Mouse (Mus musculus) ES-Bruce4 (cell line): Measurements from ENCODE around the gene Bsdc1. TPM values are rescaled to one million over a fixed set of nuclear protein-coding genes. Genes with fewer than 3 reads are reported as not detected.
"Not testable (repeated sequence)": the region's sequence is repeated elsewhere in the genome, so short reads cannot be mapped to it uniquely, and the experiment has no call there.

Experiments
- H3K27ac ChIP-seq: 2 replicates; pipeline ENCODE4 v1.5.1; 2012; ENCODE audit warnings: low read length, inconsistent platforms; ENCODE audit not compliant: insufficient read depth
- H3K27me3 ChIP-seq: 2 replicates; pipeline ENCODE4 v1.6.1; 2012; ENCODE audit warnings: mild to moderate bottlenecking, low read length, inconsistent platforms; ENCODE audit not compliant: control insufficient read depth, poor library complexity, insufficient read depth, severe bottlenecking
- H3K36me3 ChIP-seq: 2 replicates; pipeline ENCODE4 v1.6.1; 2012; ENCODE audit warnings: inconsistent platforms, mild to moderate bottlenecking, low read length, moderate library complexity; ENCODE audit not compliant: control insufficient read depth, poor library complexity, insufficient read depth, severe bottlenecking
- H3K4me1 ChIP-seq: one replicate; pipeline ENCODE4 v1.8.1; 2011; ENCODE audit warnings: low read length; ENCODE audit not compliant: control insufficient read depth, insufficient read depth
- H3K4me3 ChIP-seq: 2 replicates; pipeline ENCODE4 v1.5.1; 2011; ENCODE audit warnings: low read depth, mild to moderate bottlenecking, low read length
- H3K9ac ChIP-seq: 2 replicates; pipeline ENCODE4 v1.6.1; 2012; ENCODE audit warnings: low read depth, mild to moderate bottlenecking, inconsistent platforms; ENCODE audit not compliant: poor library complexity, severe bottlenecking
- H3K9me3 ChIP-seq: replicated peaks from 2 replicates; pipeline ENCODE4 v1.6.1; 2012; ENCODE audit warnings: mild to moderate bottlenecking, low read length, inconsistent platforms; ENCODE audit not compliant: control insufficient read depth, poor library complexity, insufficient read depth, severe bottlenecking
- CTCF ChIP-seq: IDR thresholded peaks from one replicate; pipeline ENCODE4 v1.8.1; 2011; ENCODE audit warnings: low read depth, low read length
- EP300 ChIP-seq: IDR thresholded peaks from 2 replicates; pipeline ENCODE4 v1.6.1; 2011; ENCODE audit warnings: low read depth, low read length; ENCODE audit not compliant: insufficient read depth
- POLR2A ChIP-seq: IDR thresholded peaks from one replicate; pipeline ENCODE4 v1.8.1; 2011; ENCODE audit warnings: low read length; ENCODE audit not compliant: insufficient read depth
- polyA plus RNA-seq: library from polyadenylated mRNA; stranded (reverse); fragments of >200 nt; gene quantifications from 2 replicates; pipeline ENCODE4 v1.2.4, GENCODE M21; 2011; ENCODE audit warnings: low read depth; ENCODE audit not compliant: missing spikeins, insufficient read depth, insufficient read length

Gene Bsdc1
- polyA plus RNA-seq, 1 experiment = 31.6 TPM

GRCm38 (mm10) chr4:129516925-129517324, 55.5 kb downstream of the Bsdc1 start:
- Histone ChIP-seq H3K4me3 (no peak overlapping the region), H3K27ac (peak overlapping the region; percentile 33), H3K27me3 (no peaks in the 10 kb centered on the region), H3K9me3 (no peaks in the 10 kb centered on the region), H3K4me1 (peaks cover 4% of the 10 kb centered on the region), H3K36me3 (peaks cover 39% of the 10 kb centered on the region), H3K9ac (no peak overlapping the region)
- TF ChIP-seq POLR2A = no peak
- 0 out of 2 replicates have a peak, but pooled peaks have one; percentile 16 for TF ChIP-seq EP300

GRCm38 (mm10) chr4:129518519-129518918, 57.1 kb downstream of the Bsdc1 start:
- Histone ChIP-seq H3K36me3 (peaks cover 53% of the 10 kb centered on the region), H3K4me1 (no peaks in the 10 kb centered on the region), H3K27ac (no peak overlapping the region), H3K4me3 (no peak overlapping the region), H3K27me3 (no peaks in the 10 kb centered on the region), H3K9ac (no peak overlapping the region), H3K9me3 (no peaks in the 10 kb centered on the region)
- TF ChIP-seq EP300 (no peak), POLR2A (no peak), CTCF (no peak)

GRCm38 (mm10) chr4:129525338-129525737, 64.0 kb downstream of the Bsdc1 start:
- Histone ChIP-seq H3K27ac (no peak overlapping the region), H3K36me3 (peaks cover 83% of the 10 kb centered on the region), H3K9me3 (no peaks in the 10 kb centered on the region), H3K9ac (no peak overlapping the region), H3K4me1 (no peaks in the 10 kb centered on the region), H3K4me3 (no peak overlapping the region), H3K27me3 (no peaks in the 10 kb centered on the region)
- no peak for TF ChIP-seq POLR2A
- no peak for TF ChIP-seq EP300
- TF ChIP-seq CTCF = no peak

GRCm38 (mm10) chr4:129525889-129526288, 64.5 kb downstream of the Bsdc1 start:
- TF ChIP-seq POLR2A (no peak), CTCF (no peak), EP300 (no peak)
- Histone ChIP-seq H3K4me3 (no peak overlapping the region), H3K27me3 (no peaks in the 10 kb centered on the region), H3K4me1 (no peaks in the 10 kb centered on the region), H3K36me3 (peaks cover 85% of the 10 kb centered on the region), H3K9me3 (no peaks in the 10 kb centered on the region), H3K9ac (no peak overlapping the region), H3K27ac (no peak overlapping the region)

- Histone ChIP-seq H3K27ac (peak overlapping the region; percentile 71; the same call in 1 of the 2 replicates), H3K36me3 (peaks cover 80% of the 10 kb centered on the region)
- H3K9me3 ChIP-seq, H3K4me3 ChIP-seq, H3K9ac ChIP-seq, H3K27me3 ChIP-seq, H3K4me1 ChIP-seq: not testable (repeated sequence)
These were observed 67.5 kb downstream of the Bsdc1 start for GRCm38 (mm10) chr4:129528901-129529300.

Other genes with a start within 250 kb of the Bsdc1 start
- gene C77080, start 200.2 kb upstream of the Bsdc1 start, polyA plus RNA-seq = 50.2 and 55.1 TPM in 2 replicates
- 0.87 and 0.90 TPM in 2 replicates for gene Sync, start 174.0 kb upstream of the Bsdc1 start, polyA plus RNA-seq
- gene Rbbp4, start 126.2 kb upstream of the Bsdc1 start, polyA plus RNA-seq = 375 and 419 TPM in 2 replicates
- 138 and 146 TPM in 2 replicates for gene Zbtb8os, start 125.9 kb upstream of the Bsdc1 start, polyA plus RNA-seq
- gene Zbtb8a, start 83.5 kb upstream of the Bsdc1 start, polyA plus RNA-seq = 20.7 and 21.1 TPM in 2 replicates
- gene Zbtb8b, start 20.7 kb upstream of the Bsdc1 start, polyA plus RNA-seq = 4.2 and 4.8 TPM in 2 replicates
- not detected in 2 replicates for gene Tssk3, start 29.4 kb downstream of the Bsdc1 start, polyA plus RNA-seq
- gene Fam229a, start 29.6 kb downstream of the Bsdc1 start, polyA plus RNA-seq = not detected in 2 replicates
- gene Marcksl1, start 52.0 kb downstream of the Bsdc1 start, polyA plus RNA-seq = 379 and 434 TPM in 2 replicates
- 301 and 304 TPM in 2 replicates for gene Hdac1, start 81.1 kb downstream of the Bsdc1 start, polyA plus RNA-seq
- 18.7 and 20.1 TPM in 2 replicates for gene Lck, start 112.1 kb downstream of the Bsdc1 start, polyA plus RNA-seq
- not detected in 2 replicates for gene Fam167b, start 117.0 kb downstream of the Bsdc1 start, polyA plus RNA-seq
- gene Eif3i, start 139.1 kb downstream of the Bsdc1 start, polyA plus RNA-seq = 252 and 266 TPM in 2 replicates
- gene Tmem234, start 139.1 kb downstream of the Bsdc1 start, polyA plus RNA-seq = 86.6 and 94.0 TPM in 2 replicates
- 2.2 and 3.0 TPM in 2 replicates for gene Dcdc2b, start 152.7 kb downstream of the Bsdc1 start, polyA plus RNA-seq
- 21.0 and 24.7 TPM in 2 replicates for gene Iqcc, start 157.5 kb downstream of the Bsdc1 start, polyA plus RNA-seq
- gene Ccdc28b, start 162.4 kb downstream of the Bsdc1 start, polyA plus RNA-seq = 7.4 and 8.7 TPM in 2 replicates
- 42.3 and 44.5 TPM in 2 replicates for gene Txlna, start 179.5 kb downstream of the Bsdc1 start, polyA plus RNA-seq
- gene Kpna6, start 211.2 kb downstream of the Bsdc1 start, polyA plus RNA-seq = 107 and 130 TPM in 2 replicates
- 14.8 and 16.1 TPM in 2 replicates for gene Tmem39b, start 235.3 kb downstream of the Bsdc1 start, polyA plus RNA-seq